Mouse (Mus musculus): Measurements from ENCODE around the gene Aamp.

Aamp gene

DNA sequence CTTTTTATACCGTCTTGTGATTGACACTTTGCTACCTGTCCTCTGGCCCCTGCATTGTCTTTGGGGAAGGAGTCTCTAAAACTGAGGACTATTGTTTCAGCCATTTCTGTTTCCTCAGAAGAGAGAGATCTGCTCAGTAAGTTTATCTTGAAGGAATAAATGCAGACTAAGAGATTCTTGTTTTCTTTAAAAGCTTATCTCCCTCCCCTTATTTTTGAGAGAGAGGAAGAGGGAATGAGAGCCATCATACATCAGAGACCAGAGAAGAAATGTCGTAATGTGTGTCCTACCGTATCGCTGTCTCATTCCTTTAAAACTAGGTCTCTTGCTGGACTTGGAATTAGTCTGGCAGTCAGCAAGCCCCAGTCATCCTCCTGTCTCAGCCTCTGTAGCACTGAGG, 43.7 kb downstream of the Aamp start:
- Histone ChIP-seq H3K4me3 (replicated peaks; ENCODE audit: low read length) (no peak overlapping the region), H3K9me3 (ENCODE audit: low read length) (no peaks in the 10 kb centered on the region), H3K27me3 (ENCODE audit: insufficient read depth, low read length) (no peaks in the 10 kb centered on the region), H3K36me3 (ENCODE audit: insufficient read depth, low read length) (peaks cover 31% of the 10 kb centered on the region), H3K4me1 (replicated peaks; ENCODE audit: low read depth, low read length) (peaks cover 79% of the 10 kb centered on the region)
- no peak for TF ChIP-seq POU5F1 (IDR thresholded peaks at IDR 0.05; ENCODE audit: borderline replicate concordance, low read length)
- no peak for TF ChIP-seq CTCF (conservative IDR thresholded peaks at IDR 0.05; ENCODE audit: low read length)
- no peak for TF ChIP-seq NANOG (IDR thresholded peaks at IDR 0.05; ENCODE audit: borderline replicate concordance, low read length)

GRCm38 (mm10) chr1:74240311-74240710, 44.2 kb downstream of the Aamp start:
- Histone ChIP-seq H3K9me3 (ENCODE audit: low read length) (no peaks in the 10 kb centered on the region), H3K27me3 (ENCODE audit: insufficient read depth, low read length) (no peaks in the 10 kb centered on the region), H3K36me3 (ENCODE audit: insufficient read depth, low read length) (peaks cover 31% of the 10 kb centered on the region), H3K4me3 (replicated peaks; ENCODE audit: low read length) (no peak overlapping the region), H3K4me1 (replicated peaks; ENCODE audit: low read depth, low read length) (peaks cover 79% of the 10 kb centered on the region)
- TF ChIP-seq POU5F1 (IDR thresholded peaks at IDR 0.05; ENCODE audit: borderline replicate concordance, low read length) (no peak), CTCF (conservative IDR thresholded peaks at IDR 0.05; ENCODE audit: low read length) (no peak), NANOG (IDR thresholded peaks at IDR 0.05; ENCODE audit: borderline replicate concordance, low read length) (no peak)

GRCm38 (mm10) chr1:74239618-74240017, 44.9 kb downstream of the Aamp start:
- peak overlapping the region; percentile 32 for H3K4me3 ChIP-seq (replicated peaks; ENCODE audit: low read length)
- no peak for TF ChIP-seq POU5F1 (IDR thresholded peaks at IDR 0.05; ENCODE audit: borderline replicate concordance, low read length)
- TF ChIP-seq CTCF (conservative IDR thresholded peaks at IDR 0.05; ENCODE audit: low read length), result no peak
- TF ChIP-seq NANOG (IDR thresholded peaks at IDR 0.05; ENCODE audit: borderline replicate concordance, low read length), result no peak
- H3K27me3 ChIP-seq (ENCODE audit: insufficient read depth, low read length), result no peaks in the 10 kb centered on the region
- H3K4me1 ChIP-seq (replicated peaks; ENCODE audit: low read depth, low read length), result peaks cover 77% of the 10 kb centered on the region
- H3K9me3 ChIP-seq (ENCODE audit: low read length), result no peaks in the 10 kb centered on the region
- H3K36me3 ChIP-seq (ENCODE audit: insufficient read depth, low read length), result peaks cover 31% of the 10 kb centered on the region

GRCm38 (mm10) chr1:74239162-74239561, 45.4 kb downstream of the Aamp start:
- TF ChIP-seq CTCF (conservative IDR thresholded peaks at IDR 0.05; ENCODE audit: low read length) (no peak), POU5F1 (IDR thresholded peaks at IDR 0.05; ENCODE audit: borderline replicate concordance, low read length) (no peak), NANOG (IDR thresholded peaks at IDR 0.05; ENCODE audit: borderline replicate concordance, low read length) (no peak)
- peak overlapping the region; percentile 32 for H3K4me3 ChIP-seq (replicated peaks; ENCODE audit: low read length)

DNA sequence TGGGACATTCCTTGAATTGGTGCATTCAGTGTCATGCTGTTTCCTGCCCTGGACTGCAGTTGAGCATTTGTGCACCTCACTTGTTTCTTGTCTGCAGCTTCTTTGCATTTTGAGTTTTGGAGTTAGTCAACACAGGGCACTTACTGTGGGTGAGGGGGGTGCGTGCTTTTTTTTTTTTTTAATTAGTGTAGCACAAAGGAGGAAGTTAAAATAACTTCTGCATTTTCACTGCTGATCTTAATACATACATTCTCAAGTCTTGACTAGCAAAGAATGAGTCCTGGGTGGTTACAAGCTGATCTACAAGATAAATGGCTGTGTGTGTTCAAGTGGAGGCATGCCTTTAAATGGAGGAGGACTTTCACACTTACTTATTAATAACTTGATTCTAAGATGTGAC, 46.4 kb downstream of the Aamp start:
- Histone ChIP-seq H3K9me3 (ENCODE audit: low read length) (no peaks in the 10 kb centered on the region), H3K4me3 (replicated peaks; ENCODE audit: low read length) (peak overlapping the region; percentile 99; the same call in 1 of the 2 replicates), H3K36me3 (ENCODE audit: insufficient read depth, low read length) (peaks cover 30% of the 10 kb centered on the region), H3K4me1 (replicated peaks; ENCODE audit: low read depth, low read length) (peaks cover 64% of the 10 kb centered on the region), H3K27me3 (ENCODE audit: insufficient read depth, low read length) (no peaks in the 10 kb centered on the region)
- TF ChIP-seq CTCF (conservative IDR thresholded peaks at IDR 0.05; ENCODE audit: low read length), result no peak
- no peak for TF ChIP-seq NANOG (IDR thresholded peaks at IDR 0.05; ENCODE audit: borderline replicate concordance, low read length)
- no peak for TF ChIP-seq POU5F1 (IDR thresholded peaks at IDR 0.05; ENCODE audit: borderline replicate concordance, low read length)

More at GRCm38 (mm10) chr1:74239162-74239561, 45.4 kb downstream of the Aamp start:
- no peaks in the 10 kb centered on the region for H3K27me3 ChIP-seq (ENCODE audit: insufficient read depth, low read length)
- H3K9me3 ChIP-seq (ENCODE audit: low read length), result no peaks in the 10 kb centered on the region
- H3K4me1 ChIP-seq (replicated peaks; ENCODE audit: low read depth, low read length), result peaks cover 72% of the 10 kb centered on the region
- peaks cover 31% of the 10 kb centered on the region for H3K36me3 ChIP-seq (ENCODE audit: insufficient read depth, low read length)

DNA sequence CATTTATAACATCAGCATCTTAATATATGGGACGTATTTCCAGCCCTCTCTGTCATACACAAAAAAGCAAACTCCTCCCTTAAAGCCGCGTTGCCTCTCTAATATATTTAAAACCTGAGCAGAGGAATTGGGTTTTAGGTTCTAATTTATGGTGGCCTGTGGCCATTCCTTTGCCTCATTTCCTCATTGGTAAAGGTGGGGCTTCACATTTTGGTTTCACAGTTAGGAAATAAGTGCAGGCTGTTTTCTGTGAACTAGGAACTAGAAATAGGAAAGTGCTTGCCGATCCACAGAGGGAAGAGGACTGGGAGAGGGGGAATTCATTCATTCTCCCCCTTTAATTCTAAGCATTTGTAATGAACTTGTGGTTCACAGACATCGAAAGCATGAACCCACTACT, 46.9 kb downstream of the Aamp start:
- TF ChIP-seq POU5F1 (IDR thresholded peaks at IDR 0.05; ENCODE audit: borderline replicate concordance, low read length) (no peak), CTCF (conservative IDR thresholded peaks at IDR 0.05; ENCODE audit: low read length) (no peak), NANOG (IDR thresholded peaks at IDR 0.05; ENCODE audit: borderline replicate concordance, low read length) (no peak)
- no peaks in the 10 kb centered on the region for H3K9me3 ChIP-seq (ENCODE audit: low read length)
- H3K36me3 ChIP-seq (ENCODE audit: insufficient read depth, low read length), result peaks cover 27% of the 10 kb centered on the region
- H3K4me1 ChIP-seq (replicated peaks; ENCODE audit: low read depth, low read length), result peaks cover 59% of the 10 kb centered on the region
- H3K4me3 ChIP-seq (replicated peaks; ENCODE audit: low read length), result peak overlapping the region; percentile 99
- no peaks in the 10 kb centered on the region for H3K27me3 ChIP-seq (ENCODE audit: insufficient read depth, low read length)

GRCm38 (mm10) chr1:74236590-74237317, 47.8 kb downstream of the Aamp start:
- no peaks in the 10 kb centered on the region for H3K27me3 ChIP-seq (ENCODE audit: insufficient read depth, low read length)
- peak overlapping the region; percentile 99 for H3K4me3 ChIP-seq (replicated peaks; ENCODE audit: low read length)
- H3K36me3 ChIP-seq (ENCODE audit: insufficient read depth, low read length), result peaks cover 27% of the 10 kb centered on the region
- H3K4me1 ChIP-seq (replicated peaks; ENCODE audit: low read depth, low read length), result peaks cover 53% of the 10 kb centered on the region
- TF ChIP-seq NANOG (IDR thresholded peaks at IDR 0.05; ENCODE audit: borderline replicate concordance, low read length) (no peak), POU5F1 (IDR thresholded peaks at IDR 0.05; ENCODE audit: borderline replicate concordance, low read length) (no peak), CTCF (conservative IDR thresholded peaks at IDR 0.05; ENCODE audit: low read length) (no peak)
- no peaks in the 10 kb centered on the region for H3K9me3 ChIP-seq (ENCODE audit: low read length)

DNA sequence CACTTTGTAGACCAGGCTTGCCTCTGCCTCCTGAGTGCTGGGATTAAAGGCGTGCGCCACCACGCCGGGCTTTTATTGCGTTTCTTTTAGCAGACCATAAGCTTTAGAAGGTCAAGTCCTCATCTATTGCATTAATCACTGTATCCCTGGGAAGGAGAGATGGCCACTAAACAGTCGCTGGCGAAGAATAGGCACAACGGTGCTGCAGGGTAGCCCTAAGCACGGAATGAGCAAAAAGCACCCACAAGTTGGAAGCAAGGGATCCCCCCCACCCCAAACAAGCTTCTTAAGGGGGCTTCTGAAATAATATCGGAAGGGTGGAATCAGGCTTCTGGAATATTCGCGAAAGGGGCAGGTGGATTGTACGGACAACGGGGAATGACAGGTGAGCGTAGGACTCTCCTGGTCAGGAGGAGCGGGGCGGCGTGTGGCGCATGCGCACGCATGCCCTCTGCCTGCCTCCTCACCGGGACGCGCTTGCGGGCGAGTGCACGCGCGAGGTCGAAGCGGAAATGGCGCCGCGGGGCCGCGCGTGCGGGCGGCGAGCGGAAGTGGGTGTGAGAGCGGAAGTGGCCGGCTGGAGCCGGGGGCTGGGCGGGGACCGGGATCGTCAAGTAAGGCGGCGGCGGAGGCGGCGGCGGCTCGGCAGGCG, 48.5 kb downstream of the Aamp start, which contains the start of gene Arpc2:
Gene Arpc2 (plus strand): TSS at position 147 of the 652 bp plus-strand sequence.
- H3K36me3 ChIP-seq (ENCODE audit: insufficient read depth, low read length), result peaks cover 25% of the 10 kb centered on the region
- H3K4me3 ChIP-seq (replicated peaks; ENCODE audit: low read length), result peak within 1 kb of the TSS; percentile 99
- no peak for TF ChIP-seq CTCF (conservative IDR thresholded peaks at IDR 0.05; ENCODE audit: low read length)
- no peak for TF ChIP-seq POU5F1 (IDR thresholded peaks at IDR 0.05; ENCODE audit: borderline replicate concordance, low read length)
- TF ChIP-seq NANOG (IDR thresholded peaks at IDR 0.05; ENCODE audit: borderline replicate concordance, low read length), result no peak

More for the DNA sequence above, 48.5 kb downstream of the Aamp start, which contains the start of gene Arpc2:
- H3K4me1 ChIP-seq (replicated peaks; ENCODE audit: low read depth, low read length), result peaks cover 48% of the 10 kb centered on the region
- H3K27me3 ChIP-seq (ENCODE audit: insufficient read depth, low read length), result no peaks in the 10 kb centered on the region
- no peaks in the 10 kb centered on the region for H3K9me3 ChIP-seq (ENCODE audit: low read length)

All from E14TG2a.4 (cell line).